Mouse (Mus musculus) E14TG2a.4 (cell line): ENCODE data around the gene Cux2.

Source experiments
- CTCF ChIP-seq: conservative IDR thresholded peaks from 2 replicates; pipeline ENCODE4 v1.5.1; 2014; ENCODE audit warnings: low read length
- POU5F1 ChIP-seq: IDR thresholded peaks from 2 replicates; pipeline ENCODE4 v1.6.1; 2014; ENCODE audit warnings: low read length, borderline replicate concordance

- TF ChIP-seq CTCF (no peak), POU5F1 (no peak)
These were observed 240.2 kb downstream of the Cux2 start for GRCm38 (mm10) chr5:121809667-121810224.
